Mouse (Mus musculus) testis, adult 2 months (tissue): Measurements from ENCODE around the gene Slc25a3.

Experiments used
- CTCF ChIP-seq: fragments of 200-500 bp; IDR thresholded peaks from 2 replicates; pipeline ENCODE4 v1.5.1; 2012; ENCODE audit warnings: low read depth, mild to moderate bottlenecking, inconsistent platforms, low read length, moderate library complexity; ENCODE audit not compliant: control insufficient read depth, insufficient read depth, insufficient replicate concordance
- POLR2A ChIP-seq: fragments of 200-500 bp; IDR thresholded peaks from 2 replicates; pipeline ENCODE4 v1.6.1; 2012; ENCODE audit warnings: low read depth, mild to moderate bottlenecking, inconsistent platforms, low read length, moderate library complexity; ENCODE audit not compliant: control insufficient read depth

DNA sequence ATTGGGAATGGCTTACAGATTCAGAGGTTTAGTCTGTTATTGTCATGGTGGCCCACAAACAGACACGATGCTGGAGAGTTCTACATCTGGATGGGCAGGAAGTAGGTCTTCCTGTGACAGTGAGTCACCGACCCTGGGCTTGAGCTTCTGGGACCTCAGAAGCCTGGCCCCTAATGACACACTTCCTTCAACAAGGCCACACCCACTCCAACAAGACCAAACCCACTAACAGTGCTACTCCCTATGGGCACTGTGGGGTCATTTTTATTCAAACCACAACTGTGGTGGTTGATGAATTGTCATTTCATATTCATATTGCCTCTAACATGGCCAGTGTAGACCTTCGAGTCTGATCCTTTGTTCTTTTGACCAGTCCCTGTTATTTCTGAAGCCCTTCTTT, 14.5 kb upstream of the Slc25a3 start:
- TF ChIP-seq CTCF: no peak
- no peak for TF ChIP-seq POLR2A
